Mouse (Mus musculus): ENCODE measurements at regions not wholly inside any gene's neighbourhood (a gene's known extent, or its start where the extent isn't known, plus 50 kb on each side); places are given as distances from the start of the nearest gene placed in this dataset.
"Not testable (repeated sequence)": the region's sequence is repeated elsewhere in the genome, so short reads cannot be mapped to it uniquely, and the experiment has no call there.

- intact Hi-C loops (cut with DNase I), result no loop called here
- no peak for DNase-seq (ENCODE audit: low spot score)
These were observed 1478.4 kb upstream of the Gm7489 start for GRCm38 (mm10) chr15:52406156-52406885.

- intact Hi-C loops (cut with DNase I), result no loop called here
- no peak for DNase-seq (ENCODE audit: low spot score)
These were observed 1471.6 kb upstream of the Gm7489 start for GRCm38 (mm10) chr15:52412869-52413771.

- intact Hi-C loops (cut with DNase I), result no loop called here
These were observed 1458.7 kb upstream of the Gm7489 start for GRCm38 (mm10) chr15:52425976-52426375.

DNA sequence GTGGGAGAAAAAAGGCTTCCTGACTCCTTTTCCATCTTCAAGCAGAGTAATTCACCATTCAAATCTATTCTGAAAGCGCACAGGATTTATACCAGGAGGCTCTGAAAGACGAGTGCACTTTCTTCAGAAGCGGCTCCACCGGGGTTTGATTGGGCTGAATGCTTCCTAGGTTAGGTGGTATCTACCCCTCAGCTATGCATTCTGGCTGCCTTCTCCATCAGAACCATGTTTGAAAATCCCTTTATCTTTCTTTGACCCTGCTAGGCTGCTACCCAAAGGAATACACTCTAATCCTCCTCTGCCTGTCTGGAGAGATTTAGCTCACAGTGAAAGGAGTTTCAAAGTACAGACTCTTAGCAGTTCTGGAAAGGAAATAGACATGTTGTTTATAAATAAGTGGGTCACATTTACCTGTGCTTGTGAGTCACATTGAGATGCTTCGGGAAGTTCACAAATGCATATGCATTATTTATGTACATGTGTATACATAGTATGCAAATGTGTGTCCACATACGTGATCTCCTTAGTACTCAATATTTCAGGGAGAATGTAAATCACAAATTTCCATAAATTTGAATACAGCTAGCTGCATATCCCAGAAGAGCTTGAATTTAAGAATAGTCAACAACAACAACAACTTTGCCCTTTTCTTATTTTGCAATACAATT lies 1454.1 kb upstream of the Gm7489 start:
- intact Hi-C loops (cut with DNase I), result no loop called here
- DNase-seq (ENCODE audit: low spot score), result no peak

More at GRCm38 (mm10) chr15:52425976-52426375, 1458.7 kb upstream of the Gm7489 start:
- DNase-seq (ENCODE audit: low spot score), result no peak

DNA sequence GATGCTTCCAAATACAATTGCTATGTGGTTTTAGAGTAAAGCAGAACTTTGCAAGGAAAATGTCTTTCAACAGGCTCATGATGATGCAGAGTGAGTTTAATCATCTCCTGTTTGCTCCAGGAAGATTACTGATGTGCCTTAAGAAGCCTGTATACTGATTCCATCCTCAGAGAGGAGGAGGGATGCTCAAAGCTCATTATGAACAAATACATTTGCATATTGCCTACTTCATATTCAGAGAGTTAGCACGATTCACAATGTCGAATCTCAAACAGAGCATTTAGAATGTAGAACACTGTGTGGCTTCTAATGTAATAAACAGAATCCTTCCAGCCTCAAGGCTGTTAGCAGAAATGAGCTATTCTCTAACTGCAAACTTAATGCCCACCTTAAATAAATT lies 1451.1 kb upstream of the Gm7489 start:
- intact Hi-C loops (cut with DNase I), result no loop called here
- no peak for DNase-seq (ENCODE audit: low spot score)

- intact Hi-C loops (cut with DNase I), result no loop called here
- no peak for DNase-seq (ENCODE audit: low spot score)
These were observed 1446.3 kb upstream of the Gm7489 start for GRCm38 (mm10) chr15:52438403-52438802.

GRCm38 (mm10) chr15:52458782-52459181 lies 1425.9 kb upstream of the Gm7489 start:
- DNase-seq (ENCODE audit: low spot score), result peak; percentile 20
- intact Hi-C loops (cut with DNase I), result loop anchor here (2.0 to 10.0 kb wide), 2 partner anchors 294 to 548 kb away; no protein-coding TSS in a partner anchor

DNA sequence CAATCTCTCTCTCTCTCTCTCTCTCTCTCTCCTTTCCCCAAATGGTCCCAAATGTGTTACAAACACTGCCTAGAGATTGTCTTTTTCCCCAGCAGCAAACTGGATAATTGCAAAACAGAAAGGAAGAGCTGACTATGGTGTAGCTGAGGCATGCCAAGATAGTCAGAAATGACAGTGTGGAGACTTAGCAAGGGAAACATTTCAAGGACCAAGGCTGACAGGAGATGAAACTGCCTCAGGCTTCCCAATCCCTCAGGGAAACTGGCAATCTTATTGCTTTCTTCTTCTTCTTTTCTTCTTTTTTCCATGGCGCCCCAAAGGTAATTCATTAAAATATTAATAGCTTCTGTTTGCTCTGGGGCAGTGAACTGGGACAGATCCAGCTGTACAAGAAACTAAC lies 1425.4 kb upstream of the Gm7489 start:
- no peak for DNase-seq (ENCODE audit: low spot score)
- intact Hi-C loops (cut with DNase I), result loop anchor here (2.0 to 10.0 kb wide), 2 partner anchors 295 to 549 kb away; no protein-coding TSS in a partner anchor

GRCm38 (mm10) chr15:52464226-52465138 lies 1420.2 kb upstream of the Gm7489 start:
- DNase-seq (ENCODE audit: low spot score), result no peak
- intact Hi-C loops (cut with DNase I), result no loop called here

DNA sequence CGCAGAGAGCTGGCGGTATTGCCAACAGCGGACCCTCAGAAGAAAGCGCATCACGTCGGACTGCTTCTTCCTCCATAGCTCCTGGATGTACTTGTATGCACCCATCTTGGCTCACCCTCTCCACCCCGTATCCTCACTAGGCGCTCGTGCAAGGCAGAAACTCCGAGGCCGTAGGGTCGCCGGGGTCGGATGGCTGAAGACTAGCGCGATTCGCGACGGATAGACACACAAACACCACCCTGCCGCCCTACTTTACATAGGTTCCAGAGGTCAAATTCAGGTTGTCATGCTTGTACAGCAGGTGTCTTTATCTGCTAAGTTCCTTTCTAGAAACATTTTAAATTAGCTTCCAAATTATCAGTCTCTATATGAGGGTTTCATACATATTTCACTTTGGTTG lies 1406.6 kb upstream of the Gm7489 start:
- DNase-seq (ENCODE audit: low spot score); intact Hi-C loops (cut with DNase I): not testable (repeated sequence)

DNA sequence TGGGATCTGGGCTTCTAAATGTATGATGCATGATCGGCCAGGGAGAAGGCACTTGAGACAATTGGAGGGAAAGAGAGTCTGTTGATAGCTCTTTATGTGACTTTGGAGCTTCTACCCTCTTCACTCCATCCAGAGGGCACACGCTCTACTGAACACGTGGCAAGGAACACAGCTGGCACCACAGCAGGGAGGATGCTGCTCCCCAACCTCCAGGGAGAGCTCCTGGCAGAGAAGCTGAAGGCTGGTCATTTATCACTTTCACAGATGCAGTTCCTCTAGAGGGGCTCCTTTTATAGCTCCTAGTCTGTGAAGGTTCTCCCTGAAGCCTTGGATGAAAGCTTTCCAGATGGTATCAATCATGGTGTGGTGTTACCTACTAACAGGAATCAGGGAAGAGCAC lies 1403.9 kb upstream of the Gm7489 start:
- intact Hi-C loops (cut with DNase I), result no loop called here
- no peak for DNase-seq (ENCODE audit: low spot score)

DNA sequence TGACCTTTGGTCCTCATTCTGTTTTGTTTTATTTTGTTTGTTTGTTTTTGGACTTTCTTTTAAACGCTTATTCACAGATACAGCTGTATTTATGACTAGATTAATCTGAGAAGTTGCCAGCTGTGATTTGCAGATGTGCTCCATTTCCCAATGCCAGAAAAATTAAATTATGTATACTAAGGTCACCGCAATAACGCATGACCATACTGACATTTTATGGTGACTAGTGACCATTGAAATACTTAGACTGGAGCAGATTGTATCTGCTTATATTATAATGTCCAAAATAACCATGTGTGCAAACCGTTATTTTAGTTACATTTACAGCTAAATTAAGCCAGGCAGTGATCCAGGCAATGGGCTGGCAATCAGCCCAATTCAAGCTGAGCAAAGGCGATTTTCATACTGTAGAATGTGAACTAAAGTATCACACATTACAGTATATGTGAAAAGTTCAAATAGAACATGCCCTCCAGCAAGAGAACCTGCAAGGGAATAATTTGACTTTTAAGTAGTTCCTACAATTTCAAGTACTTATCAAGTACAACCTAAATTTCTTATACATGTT lies 1401.0 kb upstream of the Gm7489 start:
- DNase-seq (ENCODE audit: low spot score), result no peak
- intact Hi-C loops (cut with DNase I), result no loop called here

DNA sequence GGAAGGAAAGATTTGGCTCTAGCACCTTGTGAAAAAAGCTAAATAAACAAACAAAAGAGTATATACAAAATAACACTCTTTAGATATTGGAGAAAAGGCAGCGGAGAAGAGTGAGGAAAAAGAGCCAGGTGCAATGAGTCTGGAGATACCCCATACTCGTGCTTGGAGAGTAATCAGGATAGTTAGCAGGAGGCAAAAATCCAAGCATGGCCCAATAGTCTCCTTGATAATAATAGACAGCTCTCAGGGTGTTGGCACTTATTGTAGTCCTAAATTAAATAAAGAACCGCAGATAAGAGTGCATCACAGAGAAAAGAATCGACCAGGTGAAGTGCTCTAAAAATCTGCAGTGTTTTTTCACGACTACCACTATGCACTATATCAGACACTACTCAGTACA lies 1400.4 kb upstream of the Gm7489 start:
- intact Hi-C loops (cut with DNase I), result no loop called here
- no peak for DNase-seq (ENCODE audit: low spot score)

DNA sequence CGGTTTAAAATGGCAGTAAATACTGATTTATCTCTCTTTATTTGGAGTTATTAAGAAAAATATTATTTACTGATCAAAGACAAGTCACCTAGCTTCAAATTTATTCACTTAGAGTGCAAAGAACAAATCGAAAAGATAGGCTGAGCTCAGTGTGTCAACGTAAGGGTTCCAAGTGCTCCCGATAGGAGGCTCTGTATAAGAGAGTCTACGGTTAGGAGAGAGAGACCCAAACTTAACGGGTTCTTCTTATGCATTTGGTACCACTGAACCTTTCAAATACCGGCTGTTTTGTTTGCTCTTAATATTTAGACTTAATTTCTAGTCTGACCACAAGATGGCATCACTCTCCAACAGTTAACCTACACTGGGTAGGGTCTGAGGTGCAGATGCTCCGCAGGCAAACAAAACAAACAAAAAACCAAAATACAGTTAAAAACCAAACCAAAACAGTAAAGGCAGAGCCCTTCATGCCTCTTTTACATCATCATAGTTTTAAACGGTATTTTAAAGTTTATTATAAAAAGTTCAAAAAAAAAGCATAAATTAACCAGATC lies 1379.4 kb upstream of the Gm7489 start:
- DNase-seq (ENCODE audit: low spot score), result no peak
- intact Hi-C loops (cut with DNase I), result loop anchor here (2.0 to 5.0 kb wide), 2 partner anchors 1187 to 1282 kb away; no protein-coding TSS in a partner anchor

GRCm38 (mm10) chr15:52506930-52507329 lies 1377.8 kb upstream of the Gm7489 start:
- DNase-seq (ENCODE audit: low spot score), result no peak
- intact Hi-C loops (cut with DNase I), result loop anchor here (5.0 kb wide), 1 partner anchor 1280 kb away; no protein-coding TSS in a partner anchor

- intact Hi-C loops (cut with DNase I), result loop anchor here (5.0 kb wide), 1 partner anchor 1279 kb away; no protein-coding TSS in a partner anchor
- DNase-seq (ENCODE audit: low spot score), result no peak
These were observed 1376.1 kb upstream of the Gm7489 start for GRCm38 (mm10) chr15:52508609-52509008.

DNA sequence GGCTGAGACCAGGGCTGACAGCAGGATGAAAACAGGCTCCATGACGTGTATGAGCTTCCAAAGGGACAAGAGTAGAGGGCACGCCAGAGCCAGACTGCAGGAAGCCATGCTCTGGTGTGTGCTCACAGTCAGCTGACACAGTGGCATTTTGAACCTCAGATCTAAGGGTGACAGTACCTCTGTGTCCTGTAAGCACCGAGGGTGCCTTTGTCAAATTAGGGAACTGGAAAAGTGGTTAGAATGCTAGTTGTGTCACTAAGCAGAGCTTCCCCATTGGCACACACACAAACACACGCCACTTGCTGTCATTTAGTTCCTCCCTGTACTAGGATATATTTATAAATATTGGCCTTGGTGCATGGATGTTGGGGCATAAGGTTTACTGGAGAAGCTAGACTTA lies 1374.6 kb upstream of the Gm7489 start:
- no peak for DNase-seq (ENCODE audit: low spot score)
- intact Hi-C loops (cut with DNase I), result no loop called here

- no peak for DNase-seq (ENCODE audit: low spot score)
- intact Hi-C loops (cut with DNase I), result no loop called here
These were observed 1348.1 kb upstream of the Gm7489 start for GRCm38 (mm10) chr15:52536594-52536993.

DNA sequence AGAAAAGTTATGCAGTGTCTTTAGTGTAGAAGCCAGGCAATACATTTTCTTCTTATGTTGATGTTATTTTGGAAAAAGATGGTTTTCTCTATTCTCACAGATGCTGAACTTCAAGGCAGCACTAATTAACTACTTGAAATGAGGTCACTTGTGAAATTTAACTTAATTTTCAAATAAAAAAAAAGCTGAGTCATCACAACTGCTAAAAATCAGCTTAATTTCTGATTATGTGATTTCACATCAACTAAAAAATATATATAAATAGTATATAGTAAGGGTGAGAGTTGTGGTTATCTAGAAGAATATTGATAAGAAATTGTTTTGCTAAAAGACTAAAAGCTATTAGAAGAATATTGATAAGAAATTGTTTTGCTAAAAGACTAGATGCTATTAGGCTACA lies 1326.0 kb upstream of the Gm7489 start:
- intact Hi-C loops (cut with DNase I), result no loop called here
- no peak for DNase-seq (ENCODE audit: low spot score)

Data from heart, postnatal 25 days (tissue).